Mouse (Mus musculus): ENCODE data around the gene Bglap2.
"Not testable (repeated sequence)": the region's sequence is repeated elsewhere in the genome, so short reads cannot be mapped to it uniquely, and the experiment has no call there.

DNA sequence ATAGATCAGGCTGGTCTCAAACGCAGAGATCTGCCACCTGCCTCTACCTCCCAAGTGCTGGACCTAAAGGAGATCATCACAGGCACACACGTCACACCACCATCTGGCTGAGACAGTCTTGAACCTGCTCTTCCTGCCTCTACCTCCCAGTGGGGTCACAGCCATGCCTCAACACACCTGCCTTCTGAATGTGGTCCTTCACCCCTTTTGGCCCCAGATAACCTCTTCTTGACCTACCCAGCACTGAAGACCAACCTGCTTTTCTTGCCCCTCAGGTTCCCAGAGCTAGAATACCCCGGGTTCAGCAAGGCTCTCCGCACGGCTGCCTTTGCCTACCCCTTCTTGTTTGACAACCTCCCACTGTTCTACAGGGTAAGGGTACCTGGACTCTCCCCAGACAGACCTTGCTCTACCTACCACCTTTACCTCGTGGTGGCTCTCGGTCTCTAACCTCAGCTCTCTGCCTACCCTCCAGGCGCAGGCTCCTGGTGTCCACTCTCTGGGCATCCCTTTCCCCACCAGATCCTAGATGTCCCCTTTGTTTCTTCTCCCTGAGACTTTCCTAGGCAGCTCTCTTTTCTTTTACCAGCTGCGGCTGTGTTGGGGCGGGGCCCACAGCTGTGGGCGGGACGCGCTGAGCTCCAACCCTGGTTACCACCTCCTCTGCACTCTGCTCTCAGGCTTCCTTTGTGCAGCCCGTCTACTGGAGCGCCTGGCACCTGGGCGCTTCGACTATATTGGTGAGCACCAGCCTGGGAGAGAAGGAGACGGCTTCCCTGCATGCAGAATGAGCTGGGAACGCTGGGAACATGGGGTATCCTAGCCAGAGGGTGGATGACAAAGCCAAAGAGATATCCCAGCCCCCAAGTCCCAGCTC lies 2.5 kb downstream of the Bglap2 start:
- TF ChIP-seq CTCF (IDR thresholded peaks at IDR 0.05; ENCODE audit: control insufficient read depth, insufficient read depth, low read length); POLR2A (IDR thresholded peaks at IDR 0.05; ENCODE audit: borderline replicate concordance, control insufficient read depth, low read depth, low read length): not testable (repeated sequence)

Measured in bone marrow, adult 2 months (tissue).